10 mouse cellular contexts compared by ENCODE assay signal in the genomic region with DNA sequence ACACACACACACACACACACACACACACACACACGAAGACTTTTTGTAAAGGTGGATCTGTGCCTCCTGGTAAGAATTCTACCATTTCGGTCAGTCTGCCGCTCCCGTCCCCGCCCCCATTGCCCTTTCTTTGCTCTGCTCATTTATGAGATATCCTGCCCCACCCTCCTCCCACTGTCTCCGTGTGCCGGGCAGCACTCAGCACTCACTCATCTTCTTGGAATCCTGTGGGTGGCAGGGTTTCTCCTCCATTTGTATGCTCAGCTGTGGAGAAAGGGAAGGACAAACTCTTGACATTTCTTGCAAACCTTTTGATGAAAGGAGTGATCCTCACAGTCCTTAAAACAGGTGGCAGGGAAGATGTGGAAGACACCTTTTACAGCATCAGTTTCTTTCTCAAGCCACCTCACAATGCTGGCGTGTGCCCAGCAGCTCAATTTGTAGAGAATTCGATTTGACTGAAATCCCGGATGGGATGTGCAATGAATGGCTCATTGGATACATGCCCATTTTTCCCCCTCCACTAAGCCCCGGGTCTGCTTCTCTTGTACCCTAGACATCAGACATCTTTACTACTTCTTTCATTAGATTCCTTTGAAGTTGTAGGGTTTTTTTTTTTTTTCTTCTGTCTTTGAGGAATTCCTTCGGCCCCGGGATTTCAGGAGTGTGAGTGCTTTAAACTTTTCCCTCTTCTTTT.
A peak's percentile ranks its signal among the peaks of the same experiment; 100 is the strongest.
DNase-seq lines count a peak whose midpoint lies in the region; ATAC-seq and TF ChIP-seq lines count a peak whose summit lies in the region.
"Had no signal": no experiment of that assay in that cellular context is flagged by ENCODE, and none has a peak within 500 bp of the region (broad histone marks: within the 10 kb centered on the region; RNA-seq: fewer than 3 reads in every experiment).

No protein-coding gene starts in this region.

- TF ChIP-seq EP300 in lung, postnatal 0 days (IDR thresholded peaks at IDR 0.05), result no peak

- no peaks in the 10 kb centered on the region for H3K27me3 ChIP-seq in embryonic facial prominence, embryonic 14.5 days (replicated peaks; ENCODE audit: control insufficient read depth, insufficient read depth, low read length)
- H3K27me3 ChIP-seq in embryonic facial prominence, embryonic 10.5 days (replicated peaks; ENCODE audit: low read depth, poor library complexity, severe bottlenecking), result no peaks in the 10 kb centered on the region
- no peaks in the 10 kb centered on the region for H3K27me3 ChIP-seq in lung, postnatal 0 days (replicated peaks; ENCODE audit: insufficient read depth, low read length)

- no peak overlapping the region for H3K4me3 ChIP-seq in embryonic facial prominence, embryonic 14.5 days (ENCODE audit: low read depth, low read length)
- H3K4me3 ChIP-seq in embryonic facial prominence, embryonic 10.5 days, result no peak overlapping the region
- no peak overlapping the region for H3K4me3 ChIP-seq in lung, postnatal 0 days (ENCODE audit: low read depth, low read length)

- H3K36me3 ChIP-seq in embryonic facial prominence, embryonic 14.5 days (ENCODE audit: control insufficient read depth, insufficient read depth, low read length), result no peaks in the 10 kb centered on the region
- H3K36me3 ChIP-seq in embryonic facial prominence, embryonic 10.5 days (replicated peaks), result no peaks in the 10 kb centered on the region
- no peaks in the 10 kb centered on the region for H3K36me3 ChIP-seq in lung, postnatal 0 days (ENCODE audit: insufficient read depth, low read length)

- ATAC-seq in embryonic facial prominence, embryonic 14.5 days (ENCODE audit: low read depth), result no peak
- ATAC-seq in lung, postnatal 0 days, result peak; percentile 53
- no peak for ATAC-seq in erythroblast, adult 5-6 weeks (replicated peaks; ENCODE audit: low FRiP score, poor library complexity, severe bottlenecking)

- H3K27ac ChIP-seq in embryonic facial prominence, embryonic 14.5 days (replicated peaks; ENCODE audit: low read depth, low read length), result no peak overlapping the region
- H3K27ac ChIP-seq in embryonic facial prominence, embryonic 10.5 days (replicated peaks), result no peak overlapping the region
- H3K27ac ChIP-seq in lung, postnatal 0 days (ENCODE audit: low read length), result no peak overlapping the region
- H3K27ac ChIP-seq: macrophage had no signal

- H3K9ac ChIP-seq in embryonic facial prominence, embryonic 14.5 days (ENCODE audit: low read depth, low read length), result no peak overlapping the region
- no peak overlapping the region for H3K9ac ChIP-seq in lung, postnatal 0 days (replicated peaks; ENCODE audit: low read depth)

- H3K4me1 ChIP-seq in embryonic facial prominence, embryonic 14.5 days (ENCODE audit: control insufficient read depth, insufficient read depth, low read length), result no peaks in the 10 kb centered on the region
- H3K4me1 ChIP-seq in embryonic facial prominence, embryonic 10.5 days, result no peaks in the 10 kb centered on the region
- H3K4me1 ChIP-seq in lung, postnatal 0 days (ENCODE audit: insufficient read depth, low read depth, low read length), result no peaks in the 10 kb centered on the region

- 65% methylated on average over 12 of the region's 13 CpGs for WGBS in embryonic facial prominence, embryonic 14.5 days
- WGBS in embryonic facial prominence, embryonic 10.5 days, result 85% methylated on average over 13 of the region's 13 CpGs
- whole genome bisulfite sequencing in lung, postnatal 0 days, result 43% methylated on average over 13 of the region's 13 CpGs

- no peaks in the 10 kb centered on the region for H3K9me3 ChIP-seq in embryonic facial prominence, embryonic 14.5 days (ENCODE audit: control insufficient read depth, low read length)
- no peaks in the 10 kb centered on the region for H3K9me3 ChIP-seq in embryonic facial prominence, embryonic 10.5 days
- H3K9me3 ChIP-seq in lung, postnatal 0 days (ENCODE audit: low read length), result no peaks in the 10 kb centered on the region

- TF ChIP-seq CTCF in lung, postnatal 0 days (IDR thresholded peaks at IDR 0.05), result peak; percentile 26

- peak; percentile 29 for DNase-seq in embryonic facial prominence, embryonic 14.5 days (ENCODE audit: low spot score)
- no peak for DNase-seq in embryonic facial prominence, embryonic 10.5 days (ENCODE audit: low spot score)
- DNase-seq in left cerebral cortex, adult 18-20 months (ENCODE audit: low spot score in 2 of 2), result peak; percentile 17 to 19
- no peak for DNase-seq in left cerebral cortex, postnatal 14 days (ENCODE audit: low spot score in 2 of 2)
- DNase-seq in R1 (ENCODE audit: low read depth, low spot score), result peak; percentile 14
- peak; percentile 29 for DNase-seq in lung, postnatal 0 days (ENCODE audit: low spot score)
- no peak for DNase-seq in thymus, postnatal 36 days
- DNase-seq: B cell, adult 2 months had no signal

- H3K4me2 ChIP-seq in embryonic facial prominence, embryonic 14.5 days (ENCODE audit: low read depth, low read length), result no peak overlapping the region
- H3K4me2 ChIP-seq in lung, postnatal 0 days (replicated peaks; ENCODE audit: low read depth, low read length), result no peak overlapping the region

- intact Hi-C loops in left cerebral cortex, postnatal 14 days (cut with DNase I), result no loop called here

Comparison
In these comparisons a context has a peak if more than half of its experiments do, and no peak if none do; other contexts are left out.
1. DNase-seq: peak in embryonic facial prominence, embryonic 14.5 days (single experiment), left cerebral cortex, adult 18-20 months (2 of 2), R1 (single experiment) and lung, postnatal 0 days (single experiment); none in embryonic facial prominence, embryonic 10.5 days (single experiment), left cerebral cortex, postnatal 14 days (0 of 2) and thymus, postnatal 36 days (0 of 2).